Mouse (Mus musculus): Measurements from ENCODE around the gene Fcgr1. TPM values are rescaled to one million over a fixed set of nuclear protein-coding genes. Genes with fewer than 3 reads are reported as not detected.
A peak's percentile ranks its signal among the peaks of the same experiment; 100 is the strongest.
"Not testable (repeated sequence)": the region's sequence is repeated elsewhere in the genome, so short reads cannot be mapped to it uniquely, and the experiment has no call there.

Fcgr1 gene
- polyA plus RNA-seq, 1 experiment = 1.3 TPM

DNA sequence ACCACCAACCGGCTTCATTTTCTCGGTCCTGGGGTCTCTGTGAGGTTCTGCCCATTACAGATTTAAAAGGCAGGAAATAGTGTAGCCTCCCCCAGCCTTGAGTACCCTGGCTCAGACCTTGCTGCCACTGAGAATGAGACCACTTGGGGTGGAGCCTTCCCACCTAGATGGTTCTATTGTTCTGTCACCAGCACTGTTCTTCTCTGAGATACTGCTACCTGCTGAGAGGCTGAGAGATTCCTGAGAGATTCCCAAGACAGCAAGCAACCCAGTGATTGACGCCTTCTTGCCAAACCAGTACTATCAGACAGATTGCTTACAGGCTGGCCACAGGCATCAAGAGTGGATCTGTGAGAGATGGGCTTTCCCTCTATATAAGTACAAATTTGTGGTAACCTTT lies 4.6 kb downstream of the Fcgr1 start:
- TF ChIP-seq CTCF (conservative IDR thresholded peaks at IDR 0.05; ENCODE audit: insufficient read depth, insufficient read length, low read depth, low read length) = no peak
- no peak for TF ChIP-seq POLR2A (IDR thresholded peaks at IDR 0.05; ENCODE audit: low read depth, low read length)
- no peak overlapping the region for H3K4me3 ChIP-seq (ENCODE audit: insufficient read depth, low read depth, low read length)

DNA sequence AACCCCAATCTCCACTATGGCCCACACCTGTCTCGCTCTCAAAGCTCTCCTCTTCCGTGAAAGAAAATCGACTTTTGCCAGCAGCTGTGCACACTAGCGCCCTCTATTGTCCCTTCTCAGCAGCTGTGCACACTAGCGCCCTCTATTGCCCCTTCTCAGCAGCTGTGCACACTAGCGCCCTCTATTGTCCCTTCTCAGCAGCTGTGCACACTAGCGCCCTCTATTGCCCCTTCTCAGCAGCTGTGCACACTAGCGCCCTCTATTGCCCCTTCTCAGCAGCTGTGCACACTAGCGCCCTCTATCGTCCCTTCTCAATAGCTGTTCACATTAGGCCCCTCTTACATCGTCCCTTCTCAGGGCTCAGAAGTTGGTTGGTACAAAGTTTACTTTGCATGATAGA lies 6.4 kb downstream of the Fcgr1 start:
- H3K27ac ChIP-seq (ENCODE audit: insufficient read depth, low read depth, low read length); H3K4me3 ChIP-seq (ENCODE audit: insufficient read depth, low read depth, low read length); H3K4me1 ChIP-seq (ENCODE audit: control insufficient read depth, insufficient read depth, low read length); H3K27me3 ChIP-seq (replicated peaks; ENCODE audit: control insufficient read depth, insufficient read depth, low read length); DNase-seq; H3K36me3 ChIP-seq (ENCODE audit: control insufficient read depth, insufficient read depth, low read length): not testable (repeated sequence)
- WGBS = 87% methylated on average over 11 of the region's 11 CpGs
- TF ChIP-seq CTCF (conservative IDR thresholded peaks at IDR 0.05; ENCODE audit: insufficient read depth, insufficient read length, low read depth, low read length) = peak; percentile 64

More for the DNA sequence above, 4.6 kb downstream of the Fcgr1 start:
- Histone ChIP-seq H3K36me3 (ENCODE audit: control insufficient read depth, insufficient read depth, low read length) (no peaks in the 10 kb centered on the region), H3K4me1 (ENCODE audit: control insufficient read depth, insufficient read depth, low read length) (no peaks in the 10 kb centered on the region), H3K27ac (ENCODE audit: insufficient read depth, low read depth, low read length) (no peak overlapping the region), H3K27me3 (replicated peaks; ENCODE audit: control insufficient read depth, insufficient read depth, low read length) (no peaks in the 10 kb centered on the region)
- no peak for DNase-seq
- WGBS = 77% methylated on average over 3 of the region's 3 CpGs

DNA sequence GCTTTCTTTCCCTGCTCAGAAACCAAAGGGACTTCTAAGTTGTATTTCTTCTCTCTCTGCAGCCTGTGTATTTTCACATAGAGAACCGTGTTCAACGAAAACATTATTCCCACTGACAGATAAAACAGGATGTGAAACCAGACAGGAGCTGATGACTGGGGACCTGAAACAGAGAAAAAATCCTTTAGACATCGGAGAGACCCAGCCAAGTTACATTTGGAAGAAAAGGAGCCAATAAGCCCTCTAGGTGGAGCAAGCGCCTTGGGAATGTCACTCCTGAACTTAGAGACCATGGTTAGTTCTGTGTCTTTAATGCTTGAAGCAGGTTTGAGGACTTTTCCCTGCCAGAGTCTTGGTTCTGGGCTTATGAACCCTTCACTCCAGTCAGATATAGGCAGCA lies 9.3 kb downstream of the Fcgr1 start:
- 16% methylated on average over 4 of the region's 4 CpGs for WGBS
- peak; percentile 41 for DNase-seq
- Histone ChIP-seq H3K4me1 (ENCODE audit: control insufficient read depth, insufficient read depth, low read length) (no peaks in the 10 kb centered on the region), H3K27me3 (replicated peaks; ENCODE audit: control insufficient read depth, insufficient read depth, low read length) (no peaks in the 10 kb centered on the region), H3K27ac (ENCODE audit: insufficient read depth, low read depth, low read length) (no peak overlapping the region), H3K36me3 (ENCODE audit: control insufficient read depth, insufficient read depth, low read length) (no peaks in the 10 kb centered on the region), H3K4me3 (ENCODE audit: insufficient read depth, low read depth, low read length) (no peak overlapping the region)
- peak; percentile 34; the same call in 1 of the 2 replicates for TF ChIP-seq CTCF (conservative IDR thresholded peaks at IDR 0.05; ENCODE audit: insufficient read depth, insufficient read length, low read depth, low read length)
- no peak for TF ChIP-seq POLR2A (IDR thresholded peaks at IDR 0.05; ENCODE audit: low read depth, low read length)

DNA sequence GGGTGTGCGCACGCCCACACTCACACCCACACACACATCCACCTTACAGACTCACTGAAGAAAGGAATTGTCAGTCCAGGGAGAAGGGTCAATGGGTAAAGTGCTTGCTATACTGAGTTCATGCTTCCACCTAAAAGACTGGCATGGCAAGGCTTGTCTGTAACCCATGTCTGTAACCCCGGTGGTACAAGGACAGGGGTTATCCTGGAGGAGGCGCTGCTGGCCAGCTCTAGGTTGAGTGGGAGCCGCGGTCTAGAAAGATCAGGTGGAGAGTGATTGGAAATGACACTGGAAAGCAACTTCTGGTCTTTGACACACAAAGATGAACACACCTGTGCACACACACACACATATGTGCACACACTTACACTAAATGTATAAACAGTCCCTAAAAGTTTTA lies 13.1 kb downstream of the Fcgr1 start:
- WGBS = 64% methylated on average over 6 of the region's 6 CpGs
- TF ChIP-seq CTCF (conservative IDR thresholded peaks at IDR 0.05; ENCODE audit: insufficient read depth, insufficient read length, low read depth, low read length) (no peak), POLR2A (IDR thresholded peaks at IDR 0.05; ENCODE audit: low read depth, low read length) (no peak)
- Histone ChIP-seq H3K27me3 (replicated peaks; ENCODE audit: control insufficient read depth, insufficient read depth, low read length) (no peaks in the 10 kb centered on the region), H3K27ac (ENCODE audit: insufficient read depth, low read depth, low read length) (no peak overlapping the region), H3K4me1 (ENCODE audit: control insufficient read depth, insufficient read depth, low read length) (0 out of 2 replicates have a peak, but pooled peaks cover 3% of the 10 kb centered on the region), H3K4me3 (ENCODE audit: insufficient read depth, low read depth, low read length) (no peak overlapping the region), H3K36me3 (ENCODE audit: control insufficient read depth, insufficient read depth, low read length) (no peaks in the 10 kb centered on the region)
- no peak for DNase-seq

DNA sequence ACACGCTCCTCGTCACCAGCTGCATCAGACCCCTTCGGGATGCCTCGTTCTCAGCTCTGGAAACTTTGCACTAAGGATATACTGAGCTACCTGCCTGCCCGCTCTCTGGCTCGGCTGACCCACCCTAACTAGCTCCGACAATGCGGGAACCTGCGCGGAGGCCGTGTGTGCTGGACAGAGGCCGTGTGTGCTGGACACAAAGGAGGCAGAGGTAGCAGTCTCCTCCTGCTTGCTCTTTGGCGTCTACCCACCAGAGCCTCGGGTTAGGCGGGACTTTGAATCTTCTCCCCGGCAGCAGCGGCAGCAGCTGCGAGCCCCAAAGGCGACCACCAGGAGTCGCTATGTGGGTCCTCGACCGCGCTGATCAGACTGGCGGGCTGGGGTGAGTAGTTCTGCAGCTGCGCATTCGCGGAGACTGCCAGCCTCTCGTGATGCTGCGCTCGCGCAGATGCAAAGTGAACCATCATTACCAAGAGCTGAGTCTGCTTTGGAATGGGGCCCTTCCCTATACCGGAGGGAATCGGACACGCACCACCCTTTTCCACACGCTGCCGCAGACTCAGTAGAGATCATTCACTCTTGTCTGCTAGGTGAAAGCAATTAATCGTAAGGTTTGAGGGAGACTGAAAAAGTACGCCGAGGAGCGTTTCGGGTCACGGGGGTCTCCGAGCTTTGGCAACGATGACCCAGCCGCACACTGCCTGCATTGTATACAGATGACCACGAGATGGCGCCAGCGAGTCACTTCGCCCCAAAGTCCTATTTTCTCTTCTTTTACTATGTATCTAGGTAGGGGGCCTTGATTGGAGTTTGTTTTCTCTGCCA lies 15.8 kb downstream of the Fcgr1 start:
- WGBS = 1% methylated on average over 49 of the region's 49 CpGs
- peak overlapping the region; percentile 52 for H3K4me3 ChIP-seq (ENCODE audit: insufficient read depth, low read depth, low read length)
- no peak overlapping the region; the same call in 1 of the 2 replicates for H3K27ac ChIP-seq (ENCODE audit: insufficient read depth, low read depth, low read length)
- H3K4me1 ChIP-seq (ENCODE audit: control insufficient read depth, insufficient read depth, low read length) = 0 out of 2 replicates have a peak, but pooled peaks cover 3% of the 10 kb centered on the region
- no peaks in the 10 kb centered on the region for H3K27me3 ChIP-seq (replicated peaks; ENCODE audit: control insufficient read depth, insufficient read depth, low read length)
- H3K36me3 ChIP-seq (ENCODE audit: control insufficient read depth, insufficient read depth, low read length) = no peaks in the 10 kb centered on the region
- peak; percentile 85 for DNase-seq
- TF ChIP-seq CTCF (conservative IDR thresholded peaks at IDR 0.05; ENCODE audit: insufficient read depth, insufficient read length, low read depth, low read length) (peak; percentile 79), POLR2A (IDR thresholded peaks at IDR 0.05; ENCODE audit: low read depth, low read length) (no peak)

DNA sequence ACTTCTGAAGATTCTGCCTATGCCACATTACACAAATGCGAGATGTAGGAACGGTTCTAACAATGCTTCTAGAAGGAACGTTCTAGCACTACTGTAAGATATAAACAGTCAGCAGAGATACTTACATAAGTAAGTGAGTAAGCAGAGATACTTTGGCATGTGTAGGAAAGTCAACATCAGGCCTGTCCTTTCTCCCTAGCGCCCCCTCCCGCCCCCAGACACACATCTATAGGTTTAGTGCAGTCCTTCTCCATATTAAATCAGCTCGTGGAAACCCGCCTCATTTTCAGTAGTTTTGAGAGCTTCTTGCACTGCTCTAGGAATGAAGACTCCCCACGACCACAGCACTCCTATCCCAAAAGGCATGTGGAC lies 16.4 kb downstream of the Fcgr1 start:
- DNase-seq = no peak
- Histone ChIP-seq H3K4me3 (ENCODE audit: insufficient read depth, low read depth, low read length) (peak overlapping the region; percentile 22; the same call in 1 of the 2 replicates), H3K27me3 (replicated peaks; ENCODE audit: control insufficient read depth, insufficient read depth, low read length) (no peaks in the 10 kb centered on the region), H3K36me3 (ENCODE audit: control insufficient read depth, insufficient read depth, low read length) (no peaks in the 10 kb centered on the region), H3K4me1 (ENCODE audit: control insufficient read depth, insufficient read depth, low read length) (0 out of 2 replicates have a peak, but pooled peaks cover 3% of the 10 kb centered on the region), H3K27ac (ENCODE audit: insufficient read depth, low read depth, low read length) (no peak overlapping the region)
- WGBS = 34% methylated on average over 8 of the region's 8 CpGs
- TF ChIP-seq POLR2A (IDR thresholded peaks at IDR 0.05; ENCODE audit: low read depth, low read length) (no peak), CTCF (conservative IDR thresholded peaks at IDR 0.05; ENCODE audit: insufficient read depth, insufficient read length, low read depth, low read length) (no peak)

DNA sequence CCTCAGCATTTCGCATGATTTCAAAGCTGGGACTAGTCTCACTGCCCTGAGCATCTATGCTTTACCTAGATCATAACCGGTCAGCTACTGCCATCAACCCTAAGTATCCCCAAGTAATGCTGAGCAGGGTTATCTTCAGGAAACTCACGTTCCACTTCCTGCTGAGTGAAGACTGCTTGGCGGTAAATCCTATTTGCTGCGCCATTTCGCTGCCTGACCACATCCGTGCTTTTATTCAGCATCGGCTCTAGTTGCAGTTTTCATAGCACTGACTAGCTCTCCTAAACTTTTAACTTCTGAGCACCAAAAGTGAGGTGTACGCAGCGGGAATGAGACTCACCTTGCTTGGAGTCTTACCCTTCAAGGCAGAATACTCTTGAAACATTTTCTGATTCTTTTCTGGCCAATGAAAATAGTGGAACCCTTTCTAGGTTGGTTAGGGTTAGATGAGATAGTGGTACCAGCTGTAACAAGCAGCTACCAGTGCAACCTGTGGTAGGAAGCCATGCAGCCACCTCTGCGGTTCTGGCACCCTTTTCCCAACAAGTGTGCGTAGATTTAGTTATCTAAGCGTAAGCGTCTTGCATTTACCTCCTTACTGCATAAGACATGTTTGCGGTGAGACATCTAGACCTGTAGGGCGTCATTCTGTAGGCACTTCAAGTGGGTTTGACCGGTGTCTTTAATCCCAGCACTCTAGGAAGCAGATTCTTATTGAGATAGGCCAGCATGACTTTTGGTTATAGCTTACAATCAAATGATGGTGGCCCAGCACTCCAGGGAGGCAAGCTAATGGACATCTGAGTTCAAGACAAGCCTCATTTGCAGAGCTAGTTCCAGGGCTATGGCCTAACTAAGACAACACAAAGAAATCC lies 19.9 kb downstream of the Fcgr1 start:
- Histone ChIP-seq H3K36me3 (ENCODE audit: control insufficient read depth, insufficient read depth, low read length) (no peaks in the 10 kb centered on the region), H3K4me3 (ENCODE audit: insufficient read depth, low read depth, low read length) (no peak overlapping the region), H3K27ac (ENCODE audit: insufficient read depth, low read depth, low read length) (no peak overlapping the region), H3K4me1 (ENCODE audit: control insufficient read depth, insufficient read depth, low read length) (peaks cover 7% of the 10 kb centered on the region; the same call in 1 of the 2 replicates), H3K27me3 (replicated peaks; ENCODE audit: control insufficient read depth, insufficient read depth, low read length) (no peaks in the 10 kb centered on the region)
- DNase-seq = no peak
- 86% methylated on average over 17 of the region's 17 CpGs for WGBS
- no peak for TF ChIP-seq CTCF (conservative IDR thresholded peaks at IDR 0.05; ENCODE audit: insufficient read depth, insufficient read length, low read depth, low read length)

All from kidney, adult 2 months (tissue).